Mouse (Mus musculus): ENCODE data around the gene Hgd. TPM values are rescaled to one million over a fixed set of nuclear protein-coding genes. Genes with fewer than 3 reads are reported as not detected.

The Hgd gene
- polyA plus RNA-seq, 1 experiment from 2014 or later: 19.5 TPM

DNA sequence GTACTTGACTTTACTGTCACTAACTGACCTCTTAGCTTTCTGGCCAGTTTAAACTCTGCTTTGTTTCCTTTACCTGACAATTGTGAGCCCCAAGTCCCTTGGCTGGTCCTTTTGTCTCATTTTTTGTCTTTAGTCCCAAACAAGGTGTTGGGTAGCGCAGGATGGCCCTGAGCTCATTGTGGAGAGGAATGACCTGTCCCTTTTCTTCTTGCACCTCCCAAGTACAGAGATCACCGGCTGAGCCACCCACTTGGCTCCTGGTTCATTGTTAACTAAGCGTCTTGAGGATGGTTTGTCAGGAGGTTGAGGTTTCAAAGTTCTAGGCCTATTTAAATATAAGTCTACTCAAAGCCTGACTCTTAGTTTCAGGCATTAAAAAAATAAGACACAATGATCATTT, 3.4 kb downstream of the Hgd start:
- no peak for ATAC-seq
- H3K4me1 ChIP-seq: peaks cover 17% of the 10 kb centered on the region
- H3K36me3 ChIP-seq: no peaks in the 10 kb centered on the region
- WGBS (ENCODE audit: insufficient replicate concordance): 82% methylated on average over 3 of the region's 3 CpGs
- no peaks in the 10 kb centered on the region for H3K9me3 ChIP-seq (replicated peaks)
- H3K9ac ChIP-seq: no peak overlapping the region
- no peak overlapping the region for H3K4me3 ChIP-seq
- H3K27ac ChIP-seq: no peak overlapping the region
- no peak overlapping the region for H3K4me2 ChIP-seq
- H3K27me3 ChIP-seq (replicated peaks): peaks cover 11% of the 10 kb centered on the region

DNA sequence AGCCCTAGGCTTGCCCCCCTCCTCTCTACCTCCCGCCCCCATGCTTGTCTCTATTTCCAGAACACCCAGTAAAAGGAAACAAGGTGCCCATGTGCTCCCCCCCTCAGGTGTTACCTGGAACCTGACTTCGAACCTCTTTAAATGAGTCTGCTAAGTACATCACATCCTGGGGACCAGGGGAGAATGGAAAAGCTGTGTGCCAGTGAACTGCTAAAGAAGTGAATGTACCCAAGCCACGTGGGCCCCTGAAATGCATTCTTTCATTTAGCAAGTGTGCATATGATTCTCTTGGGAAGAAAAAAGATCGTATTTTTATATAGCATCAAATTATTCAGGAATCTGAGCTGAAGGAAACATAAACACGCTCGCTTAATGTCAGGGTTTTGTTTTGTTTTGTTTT, 3.8 kb downstream of the Hgd start:
- Histone ChIP-seq H3K4me1 (peaks cover 17% of the 10 kb centered on the region), H3K36me3 (no peaks in the 10 kb centered on the region), H3K4me3 (peak overlapping the region; percentile 24; the same call in 1 of the 2 replicates), H3K27me3 (replicated peaks) (peaks cover 11% of the 10 kb centered on the region), H3K9me3 (replicated peaks) (no peaks in the 10 kb centered on the region), H3K27ac (peak overlapping the region; percentile 30; the same call in 1 of the 2 replicates), H3K4me2 (peak overlapping the region; percentile 50), H3K9ac (no peak overlapping the region)
- WGBS (ENCODE audit: insufficient replicate concordance): 50% methylated on average over 6 of the region's 6 CpGs
- ATAC-seq: no peak

DNA sequence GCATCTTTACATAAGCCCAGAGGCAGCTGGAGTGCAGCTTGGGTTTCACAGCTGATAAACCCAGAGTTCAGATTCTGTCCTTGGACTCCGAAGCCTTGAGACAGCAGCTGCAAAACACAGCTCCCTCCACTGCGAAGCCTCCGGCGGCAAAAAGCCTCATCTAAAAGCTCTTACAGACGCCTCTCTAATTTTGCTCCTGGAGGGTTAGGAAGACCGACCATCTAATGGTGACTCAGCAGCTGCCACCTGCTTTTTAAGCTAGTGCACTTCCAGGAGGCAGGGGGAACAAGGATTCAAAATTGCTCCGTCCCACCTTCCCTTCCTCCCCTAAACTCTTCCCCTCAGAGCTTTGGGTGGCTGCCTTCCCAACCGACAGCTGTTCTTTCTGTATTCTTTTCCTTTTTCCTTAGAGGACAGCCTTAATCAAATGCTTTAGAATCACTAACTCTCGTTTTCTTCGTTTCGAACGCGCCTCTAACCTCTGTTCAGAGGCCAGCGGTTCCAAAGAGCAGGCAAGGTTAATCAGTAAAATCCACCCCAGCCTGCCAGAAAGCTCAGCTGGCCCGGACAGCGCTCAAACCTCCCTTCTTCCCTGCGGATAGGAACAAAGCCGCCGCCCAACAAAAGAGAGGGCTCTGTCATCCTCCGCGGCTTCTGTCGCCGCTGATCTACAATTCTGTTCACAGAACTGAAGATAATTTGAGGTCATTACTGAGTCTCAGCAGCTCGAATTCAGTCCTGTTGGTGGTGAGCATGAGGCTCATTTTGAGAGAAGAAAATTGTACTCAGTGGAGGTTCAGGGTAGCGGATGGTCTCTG, 4.5 kb downstream of the Hgd start:
- peak overlapping the region; percentile 50 for H3K4me2 ChIP-seq
- WGBS (ENCODE audit: insufficient replicate concordance): 9% methylated on average over 25 of the region's 25 CpGs
- H3K27me3 ChIP-seq (replicated peaks): peaks cover 11% of the 10 kb centered on the region
- no peaks in the 10 kb centered on the region for H3K36me3 ChIP-seq
- no peaks in the 10 kb centered on the region for H3K9me3 ChIP-seq (replicated peaks)
- H3K9ac ChIP-seq: no peak overlapping the region
- peak overlapping the region; percentile 61 for H3K27ac ChIP-seq
- H3K4me1 ChIP-seq: peaks cover 17% of the 10 kb centered on the region
- H3K4me3 ChIP-seq: peak overlapping the region; percentile 24
- ATAC-seq: peak; percentile 62

DNA sequence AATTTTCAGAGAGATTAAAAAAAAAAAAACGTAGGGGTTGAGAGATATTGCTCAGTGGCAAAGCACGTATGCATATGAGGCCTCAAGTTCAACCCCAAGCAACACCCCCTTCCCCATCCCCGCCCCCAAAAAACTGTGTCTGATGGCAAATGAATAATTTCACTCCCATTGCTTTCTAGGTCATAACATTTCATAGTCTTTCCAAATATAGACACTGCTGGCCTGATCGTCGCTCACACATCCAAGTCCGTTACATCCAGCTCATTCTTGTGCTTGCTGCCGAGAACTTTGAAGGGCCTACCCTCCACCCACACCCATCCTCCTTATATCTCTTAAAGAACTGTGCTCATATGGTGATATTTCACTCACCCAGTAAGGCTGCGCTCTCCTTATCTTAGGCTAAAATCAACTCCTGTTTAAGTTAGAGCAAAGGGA, 5.2 kb downstream of the Hgd start:
- H3K9me3 ChIP-seq (replicated peaks): no peaks in the 10 kb centered on the region
- H3K4me3 ChIP-seq: no peak overlapping the region
- ATAC-seq: no peak
- H3K4me2 ChIP-seq: no peak overlapping the region
- peaks cover 17% of the 10 kb centered on the region for H3K4me1 ChIP-seq
- H3K36me3 ChIP-seq: no peaks in the 10 kb centered on the region
- H3K27ac ChIP-seq: no peak overlapping the region
- H3K9ac ChIP-seq: no peak overlapping the region
- 63% methylated on average over 8 of the region's 8 CpGs for WGBS (ENCODE audit: insufficient replicate concordance)
- peaks cover 11% of the 10 kb centered on the region for H3K27me3 ChIP-seq (replicated peaks)

DNA sequence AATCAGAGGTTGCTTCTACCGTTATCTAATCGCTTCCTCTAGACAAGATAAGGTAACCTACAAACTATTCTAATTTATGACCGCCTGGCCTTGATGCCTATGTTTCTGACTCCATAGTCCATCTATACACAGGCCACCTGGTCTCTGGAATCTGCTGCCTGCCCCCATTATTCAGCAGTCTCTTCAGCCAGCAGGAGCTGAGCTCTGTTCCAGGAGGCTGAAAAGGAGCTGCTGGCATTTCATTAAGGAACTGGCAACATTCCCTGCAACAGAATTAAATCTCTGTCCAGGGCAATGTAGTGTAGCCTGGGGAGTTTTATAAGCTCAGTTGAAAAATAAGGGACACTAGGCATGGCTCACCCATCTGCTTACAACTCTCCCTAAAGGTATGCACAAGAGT, 11.0 kb downstream of the Hgd start:
- Histone ChIP-seq H3K27ac (no peak overlapping the region), H3K9me3 (replicated peaks) (no peaks in the 10 kb centered on the region), H3K4me2 (no peak overlapping the region), H3K4me3 (no peak overlapping the region), H3K9ac (no peak overlapping the region), H3K27me3 (replicated peaks) (no peaks in the 10 kb centered on the region), H3K4me1 (no peaks in the 10 kb centered on the region), H3K36me3 (no peaks in the 10 kb centered on the region)
- WGBS (ENCODE audit: insufficient replicate concordance): 59% methylated on average over 3 of the region's 3 CpGs
- no peak for ATAC-seq

DNA sequence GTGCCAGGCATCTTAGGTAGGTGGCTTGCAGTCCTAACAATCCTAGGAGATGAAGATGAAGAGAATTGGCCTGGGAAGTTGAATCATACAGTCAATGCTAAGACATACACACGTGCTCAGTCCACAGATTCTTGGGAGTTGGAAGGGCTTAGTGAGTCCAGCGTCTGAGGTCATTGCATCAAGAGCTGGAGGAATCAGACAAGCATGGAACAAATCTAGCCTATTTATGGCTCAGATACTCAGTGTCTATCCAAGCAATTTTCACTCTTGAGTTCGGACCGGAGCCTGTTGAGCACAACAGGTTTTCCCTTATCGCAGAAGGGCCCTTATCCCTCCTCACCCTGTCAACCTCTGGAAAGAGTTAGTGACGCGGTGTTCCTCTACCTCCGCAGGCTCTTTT, 11.6 kb downstream of the Hgd start:
- Histone ChIP-seq H3K4me1 (no peaks in the 10 kb centered on the region), H3K27ac (no peak overlapping the region), H3K4me3 (no peak overlapping the region), H3K27me3 (replicated peaks) (no peaks in the 10 kb centered on the region), H3K4me2 (no peak overlapping the region), H3K36me3 (no peaks in the 10 kb centered on the region), H3K9me3 (replicated peaks) (no peaks in the 10 kb centered on the region), H3K9ac (no peak overlapping the region)
- no peak for ATAC-seq
- WGBS (ENCODE audit: insufficient replicate concordance): 76% methylated on average over 8 of the region's 8 CpGs

DNA sequence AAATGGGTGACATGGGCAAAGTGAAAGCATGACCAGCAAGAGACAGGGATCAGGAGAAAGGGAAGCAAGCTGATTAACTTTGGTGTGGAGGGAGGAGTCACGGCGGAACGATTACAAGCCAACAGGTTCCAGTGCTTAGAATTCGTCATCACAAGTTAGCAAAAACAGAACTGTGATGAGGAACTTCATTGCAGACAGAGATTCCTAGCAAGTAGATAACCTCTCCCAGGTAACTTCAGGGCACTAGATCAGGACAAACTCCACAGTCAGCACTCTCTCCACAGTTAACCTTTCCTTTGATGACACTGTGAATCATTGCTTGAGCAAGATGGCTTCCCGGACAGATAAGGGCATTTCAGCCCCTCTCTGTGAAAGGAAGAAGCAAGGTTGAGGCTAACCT, 17.5 kb downstream of the Hgd start:
- Histone ChIP-seq H3K4me2 (no peak overlapping the region), H3K27ac (no peak overlapping the region), H3K36me3 (no peaks in the 10 kb centered on the region), H3K9ac (no peak overlapping the region), H3K4me3 (no peak overlapping the region), H3K4me1 (no peaks in the 10 kb centered on the region), H3K9me3 (replicated peaks) (no peaks in the 10 kb centered on the region), H3K27me3 (replicated peaks) (no peaks in the 10 kb centered on the region)
- no peak for ATAC-seq
- 46% methylated on average over 5 of the region's 5 CpGs for WGBS (ENCODE audit: insufficient replicate concordance)

DNA sequence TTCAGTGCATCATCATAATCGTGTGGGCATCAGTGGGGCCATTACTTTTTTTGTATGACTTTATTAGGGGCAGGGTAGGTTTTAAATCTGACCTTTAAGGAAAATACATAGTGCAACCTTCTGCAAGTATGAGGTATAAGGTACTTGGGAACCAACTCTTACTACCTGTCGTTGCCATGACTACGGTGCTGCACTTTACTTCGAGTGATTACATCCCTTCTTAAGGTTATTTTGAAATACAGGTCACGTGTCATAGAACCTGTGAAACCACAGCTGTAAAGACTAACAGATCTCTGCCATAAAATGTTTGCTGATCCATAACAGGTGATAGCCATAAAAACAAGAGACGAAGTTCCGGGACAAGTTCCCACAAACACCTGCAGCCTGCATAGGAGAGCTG, 18.5 kb downstream of the Hgd start:
- Histone ChIP-seq H3K36me3 (no peaks in the 10 kb centered on the region), H3K4me2 (no peak overlapping the region), H3K27ac (no peak overlapping the region), H3K4me3 (no peak overlapping the region), H3K27me3 (replicated peaks) (no peaks in the 10 kb centered on the region), H3K4me1 (no peaks in the 10 kb centered on the region), H3K9ac (no peak overlapping the region), H3K9me3 (replicated peaks) (no peaks in the 10 kb centered on the region)
- ATAC-seq: no peak
- WGBS (ENCODE audit: insufficient replicate concordance): 83% methylated on average over 7 of the region's 7 CpGs

DNA sequence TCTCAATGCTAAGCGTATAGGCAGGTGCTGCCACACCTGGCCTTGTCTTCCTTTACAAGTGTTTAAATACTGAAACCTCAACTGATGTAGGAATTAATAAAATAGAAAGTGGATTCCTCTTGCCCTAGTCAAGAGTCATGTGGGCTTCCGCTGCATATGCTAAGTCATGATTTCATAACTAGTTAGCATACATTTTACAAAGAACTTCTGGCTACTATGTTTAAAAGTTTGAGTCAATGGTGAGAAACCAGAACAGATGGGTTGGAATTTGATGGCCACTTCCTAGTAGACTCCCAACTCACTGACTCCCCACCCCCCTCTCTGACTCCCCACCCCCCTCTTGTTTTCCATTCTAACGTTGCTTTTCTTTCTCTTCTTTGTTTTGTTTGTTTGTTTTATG, 19.4 kb downstream of the Hgd start:
- Histone ChIP-seq H3K4me2 (no peak overlapping the region), H3K27me3 (replicated peaks) (no peaks in the 10 kb centered on the region), H3K27ac (no peak overlapping the region), H3K36me3 (no peaks in the 10 kb centered on the region), H3K4me3 (no peak overlapping the region), H3K9me3 (replicated peaks) (no peaks in the 10 kb centered on the region), H3K9ac (no peak overlapping the region), H3K4me1 (no peaks in the 10 kb centered on the region)
- 59% methylated on average over 3 of the region's 3 CpGs for WGBS (ENCODE audit: insufficient replicate concordance)
- ATAC-seq: no peak

DNA sequence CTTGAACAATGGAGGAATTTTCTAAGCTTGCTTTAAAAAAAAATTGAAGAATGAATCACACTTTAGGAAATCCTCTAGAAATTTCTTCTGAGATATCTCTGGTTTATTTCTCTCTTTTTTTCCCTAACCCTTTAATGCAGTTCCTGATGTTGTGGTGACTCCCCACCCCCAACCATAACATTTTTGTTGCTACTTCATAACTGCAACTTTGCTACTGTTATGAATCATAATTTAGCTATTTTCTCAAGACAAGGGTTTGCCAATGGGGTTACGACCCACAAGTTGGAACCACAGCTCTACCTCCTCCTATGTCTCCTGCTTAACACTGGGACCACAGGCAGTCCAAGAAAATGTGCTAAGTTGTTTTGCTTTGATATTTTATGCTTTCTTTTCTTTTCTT, 23.5 kb downstream of the Hgd start:
- no peak for ATAC-seq
- Histone ChIP-seq H3K9me3 (replicated peaks) (no peaks in the 10 kb centered on the region), H3K4me1 (no peaks in the 10 kb centered on the region), H3K4me3 (no peak overlapping the region), H3K4me2 (no peak overlapping the region), H3K9ac (no peak overlapping the region), H3K36me3 (no peaks in the 10 kb centered on the region), H3K27me3 (replicated peaks) (no peaks in the 10 kb centered on the region), H3K27ac (no peak overlapping the region)
- 63% methylated on average over 1 of the region's 1 CpGs for WGBS (ENCODE audit: insufficient replicate concordance)

DNA sequence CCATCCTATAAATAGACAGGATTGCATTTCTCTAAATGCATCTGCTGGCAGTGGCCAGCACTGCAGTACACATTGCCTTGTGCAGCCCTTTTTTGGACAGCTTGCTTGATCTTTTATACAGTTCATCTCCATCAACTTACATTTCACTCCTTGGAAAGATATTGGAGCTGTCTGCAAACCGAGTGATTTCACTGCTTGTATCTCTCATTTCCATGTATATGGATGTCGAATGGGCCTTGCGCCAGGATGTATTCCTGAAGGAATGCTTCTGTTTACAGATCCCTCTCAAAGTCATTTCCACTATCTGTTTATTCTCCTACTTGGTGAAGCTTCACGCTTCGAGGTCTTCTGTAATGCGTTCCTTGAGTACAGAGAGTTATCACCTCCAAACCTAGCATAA, 24.3 kb downstream of the Hgd start:
- 74% methylated on average over 6 of the region's 6 CpGs for WGBS (ENCODE audit: insufficient replicate concordance)
- no peaks in the 10 kb centered on the region for H3K36me3 ChIP-seq
- H3K4me3 ChIP-seq: no peak overlapping the region
- H3K27me3 ChIP-seq (replicated peaks): no peaks in the 10 kb centered on the region
- H3K4me1 ChIP-seq: no peaks in the 10 kb centered on the region
- no peak overlapping the region for H3K4me2 ChIP-seq
- H3K9ac ChIP-seq: no peak overlapping the region
- no peaks in the 10 kb centered on the region for H3K9me3 ChIP-seq (replicated peaks)
- no peak for ATAC-seq
- no peak overlapping the region for H3K27ac ChIP-seq

DNA sequence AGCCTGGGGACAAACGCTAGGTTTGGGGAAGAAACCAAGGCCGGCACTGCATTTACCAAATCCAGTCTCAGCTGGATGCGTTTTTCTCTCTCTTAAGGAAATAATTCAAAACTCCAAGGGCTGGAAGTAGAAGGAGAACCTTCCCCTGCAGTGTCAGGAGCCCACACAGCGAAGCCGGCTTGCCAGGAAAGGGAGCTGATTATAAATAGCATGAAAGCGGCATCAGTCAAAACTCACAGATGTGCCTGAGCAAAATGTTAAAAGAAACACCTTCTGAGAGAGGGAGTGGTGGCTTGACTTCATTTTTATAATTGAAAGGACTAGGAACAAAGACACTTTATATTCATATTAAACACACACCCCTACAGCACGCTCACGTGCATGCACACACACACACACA, 30.4 kb downstream of the Hgd start:
- H3K36me3 ChIP-seq: no peaks in the 10 kb centered on the region

DNA sequence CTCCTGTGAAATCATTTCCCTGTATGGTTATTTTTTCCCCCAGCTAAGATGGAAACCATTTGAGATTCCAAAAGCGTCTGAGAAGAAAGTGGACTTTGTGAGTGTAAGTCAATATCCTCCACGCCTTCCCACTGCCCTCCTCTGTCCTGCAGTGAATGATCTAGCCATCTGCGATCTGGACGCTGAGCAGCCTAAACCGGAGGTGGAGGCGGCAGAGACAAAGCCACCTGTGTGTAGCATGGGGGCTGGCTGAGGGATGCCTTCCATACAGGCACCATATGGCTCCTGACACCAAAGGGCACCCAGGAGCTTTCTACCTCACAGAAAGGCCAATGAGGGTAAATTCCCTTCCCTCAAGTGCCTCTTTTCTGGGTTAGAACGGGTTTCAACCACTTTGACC, 31.1 kb downstream of the Hgd start:
- H3K27ac ChIP-seq: no peak overlapping the region
- no peaks in the 10 kb centered on the region for H3K9me3 ChIP-seq (replicated peaks)
- WGBS (ENCODE audit: insufficient replicate concordance): 81% methylated on average over 7 of the region's 7 CpGs
- H3K9ac ChIP-seq: no peak overlapping the region
- H3K36me3 ChIP-seq: no peaks in the 10 kb centered on the region
- no peaks in the 10 kb centered on the region for H3K27me3 ChIP-seq (replicated peaks)
- H3K4me1 ChIP-seq: no peaks in the 10 kb centered on the region
- H3K4me2 ChIP-seq: no peak overlapping the region
- H3K4me3 ChIP-seq: no peak overlapping the region
- no peak for ATAC-seq

More for the DNA sequence above, 30.4 kb downstream of the Hgd start:
- H3K4me1 ChIP-seq: no peaks in the 10 kb centered on the region
- no peak overlapping the region for H3K27ac ChIP-seq
- H3K4me3 ChIP-seq: no peak overlapping the region
- no peaks in the 10 kb centered on the region for H3K9me3 ChIP-seq (replicated peaks)
- H3K9ac ChIP-seq: no peak overlapping the region
- no peak for ATAC-seq
- no peaks in the 10 kb centered on the region for H3K27me3 ChIP-seq (replicated peaks)
- 75% methylated on average over 8 of the region's 8 CpGs for WGBS (ENCODE audit: insufficient replicate concordance)
- H3K4me2 ChIP-seq: no peak overlapping the region

Data from liver, embryonic 12.5 days (tissue).